Mouse (Mus musculus) limb, embryonic 14.5 days (tissue): ENCODE measurements around the gene Trpv2. TPM values are rescaled to one million over a fixed set of nuclear protein-coding genes. Genes with fewer than 3 reads are reported as not detected.

Source experiments
- ATAC-seq: fragments of 200-750 bp; cut with Nextera tagmentation; 2 replicates; pipeline ENCODE4 v1.8.0; 2017; ENCODE audit warnings: low read depth, moderate number of reproducible peaks, moderate TSS enrichment; ENCODE audit not compliant: low FRiP score
- DNase-seq: peaks from one replicate; pipeline ENCODE4 v3.0.0-alpha.2; 2015; ENCODE audit warnings: low spot score
- H3K27ac ChIP-seq: fragments of 300-500 bp; sonication (generic); replicated peaks from 2 replicates; pipeline ENCODE4 v1.5.1; 2014; ENCODE audit warnings: low read depth, mild to moderate bottlenecking, low read length, moderate library complexity, mixed read lengths
- H3K27me3 ChIP-seq: fragments of 300-500 bp; sonication (generic); 2 replicates; pipeline ENCODE4 v1.6.1; 2014; ENCODE audit warnings: low read length, mixed read lengths; ENCODE audit not compliant: control insufficient read depth, insufficient read depth
- H3K36me3 ChIP-seq: fragments of 300-500 bp; sonication (generic); 2 replicates; pipeline ENCODE4 v1.6.1; 2014; ENCODE audit warnings: mild to moderate bottlenecking, low read length, moderate library complexity, mixed read lengths; ENCODE audit not compliant: control insufficient read depth, insufficient read depth
- H3K4me1 ChIP-seq: fragments of 300-500 bp; sonication (generic); 2 replicates; pipeline ENCODE4 v1.6.1; 2014; ENCODE audit warnings: antibody characterized with exemption, low read length, mixed read lengths; ENCODE audit not compliant: control insufficient read depth, insufficient read depth
- H3K4me2 ChIP-seq: fragments of 300-500 bp; sonication (generic); replicated peaks from 2 replicates; pipeline ENCODE4 v1.6.1; 2014; ENCODE audit warnings: low read depth, mild to moderate bottlenecking, low read length, moderate library complexity; ENCODE audit not compliant: severe bottlenecking
- H3K4me3 ChIP-seq: fragments of 300-500 bp; sonication (generic); replicated peaks from 2 replicates; pipeline ENCODE4 v1.5.1; 2014; ENCODE audit warnings: low read length
- H3K9ac ChIP-seq: fragments of 300-500 bp; sonication (generic); 2 replicates; pipeline ENCODE4 v1.6.1; 2014; ENCODE audit warnings: mild to moderate bottlenecking, low read depth, low read length, moderate library complexity; ENCODE audit not compliant: severe bottlenecking
- H3K9me3 ChIP-seq: fragments of 300-500 bp; sonication (generic); 2 replicates; pipeline ENCODE4 v1.6.1; 2016; ENCODE audit warnings: low read length; ENCODE audit not compliant: control insufficient read depth
- POLR2A ChIP-seq: fragments of 200-500 bp; IDR thresholded peaks from 2 replicates; pipeline ENCODE4 v1.8.0; 2012; ENCODE audit warnings: inconsistent platforms, mild to moderate bottlenecking, moderate library complexity, borderline replicate concordance; ENCODE audit not compliant: insufficient read depth, insufficient read length; ENCODE audit errors: extremely low read depth
- WGBS: fragments of 180-500 bp; shearing (Covaris S2); extraction: QIAGEN DNeasy Blood & Tissue Kit; methylation state at CpG from one replicate; pipeline ENCODE4 v1.1.7; 2014; 5-methylcytosine and 5-hydroxymethylcytosine counted together
- polyA plus RNA-seq, 2 experiments: library from polyadenylated mRNA; depleted of rRNA in 1 of 2; stranded (reverse) in 1 of 2; unstranded in 1 of 2; fragments of >200 nt; fragmentation: Nextera tagmentation in 1 of 2; extraction: Ambion mirVana in 1 of 2; gene quantifications; 2 replicates each; pipeline versions ENCODE4 v1.2.1 to v1.2.3; 2012 to 2014

Gene Trpv2
- polyA plus RNA-seq (2012; rRNA removed) (2.7 and 2.8 TPM in 2 replicates), polyA plus RNA-seq (2014; fragmentation: Nextera tagmentation; extraction: Ambion mirVana) (2.9 and 4.3 TPM in 2 replicates)

DNA sequence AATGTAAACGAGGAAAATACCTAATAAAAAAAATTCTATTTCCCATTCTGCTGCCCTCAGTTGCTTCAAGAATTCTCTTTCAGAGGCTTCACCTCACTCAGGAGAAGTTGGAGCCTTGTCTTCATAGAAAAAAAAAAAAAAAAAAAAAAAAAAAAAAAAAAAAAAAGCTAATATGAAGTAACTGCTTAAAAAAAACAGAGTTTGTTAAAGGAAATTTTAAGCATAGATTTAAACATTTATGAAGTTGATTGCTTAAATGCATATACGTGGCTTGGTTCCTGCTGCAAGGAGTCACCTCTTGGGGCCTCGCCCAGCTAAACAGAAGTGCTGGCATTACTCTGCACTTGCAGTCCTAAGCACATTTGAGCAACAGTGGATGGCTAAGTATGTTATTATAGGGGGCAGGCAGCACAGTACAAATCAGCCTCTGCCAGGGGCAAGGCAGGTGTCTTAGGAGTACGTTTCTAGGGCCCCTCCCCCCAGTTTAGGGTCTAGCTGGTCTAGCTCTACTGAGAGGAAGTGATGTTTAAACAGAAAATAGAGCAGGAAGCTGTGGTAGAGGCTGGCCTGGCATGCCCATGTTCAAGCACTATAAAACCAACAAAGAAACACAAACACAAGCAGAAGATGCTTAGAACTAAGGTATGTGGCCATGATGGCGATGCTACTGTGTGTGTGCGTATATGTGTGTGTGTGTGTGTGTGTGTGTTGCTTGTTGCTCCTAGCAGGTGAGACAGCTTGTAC, at the start of gene Trpv2:
Gene Trpv2, plus strand, starts transcription at position 528 of the 744 bp plus-strand sequence.
- ATAC-seq (no peak), DNase-seq (no peak)
- peak within 1 kb of the TSS; percentile 99 for H3K4me2 ChIP-seq
- no peaks in the 10 kb centered on the region for H3K9me3 ChIP-seq
- no peaks in the 10 kb centered on the region for H3K36me3 ChIP-seq
- H3K27me3 ChIP-seq: no peaks in the 10 kb centered on the region
- WGBS: 76% methylated on average over 6 of the region's 6 CpGs
- TF ChIP-seq POLR2A: no peak
- peaks cover 6% of the 10 kb centered on the region for H3K4me1 ChIP-seq
- no peak within 1 kb of the TSS for H3K27ac ChIP-seq
- H3K9ac ChIP-seq: no peak within 1 kb of the TSS; the same call in 1 of the 2 replicates
- H3K4me3 ChIP-seq: peak within 1 kb of the TSS; percentile 48

- Histone ChIP-seq H3K9ac (no peak overlapping the region), H3K4me2 (0 out of 2 replicates have a peak overlapping the region, but pooled peaks have one; percentile 8), H3K4me1 (no peaks in the 10 kb centered on the region), H3K36me3 (no peaks in the 10 kb centered on the region), H3K27me3 (0 out of 2 replicates have a peak, but pooled peaks cover 7% of the 10 kb centered on the region), H3K4me3 (no peak overlapping the region), H3K9me3 (no peaks in the 10 kb centered on the region), H3K27ac (no peak overlapping the region)
- ATAC-seq: no peak
- no peak for TF ChIP-seq POLR2A
- WGBS: 65% methylated on average over 8 of the region's 8 CpGs
- no peak for DNase-seq
Observed at GRCm38 (mm10) chr11:62537089-62537488, 37.2 kb upstream of the Trpv2 start.

DNA sequence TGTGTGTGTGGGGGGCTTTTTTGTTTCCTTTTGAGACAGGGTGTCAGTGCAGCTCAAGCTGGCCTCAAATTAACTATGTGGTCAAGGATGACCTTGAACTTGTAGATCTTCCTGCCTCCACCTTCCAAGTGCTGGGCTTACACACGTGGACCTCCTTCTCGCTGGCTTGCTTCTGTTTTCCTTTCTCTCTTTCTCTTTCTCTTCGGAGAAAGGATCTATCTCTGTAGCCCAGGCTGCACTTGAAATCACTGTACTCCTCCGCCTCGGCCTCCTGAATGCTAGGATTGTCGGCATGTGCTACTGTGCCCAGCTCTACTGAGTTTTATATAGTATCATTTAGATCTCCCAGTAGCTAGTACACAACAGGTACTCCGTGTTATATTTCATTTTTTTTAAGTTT, 36.7 kb upstream of the Trpv2 start:
- DNase-seq (no peak), ATAC-seq (no peak)
- Histone ChIP-seq H3K4me3 (peak overlapping the region; percentile 75; the same call in 1 of the 2 replicates), H3K4me2 (peak overlapping the region; percentile 8; the same call in 1 of the 2 replicates), H3K9me3 (no peaks in the 10 kb centered on the region), H3K27me3 (0 out of 2 replicates have a peak, but pooled peaks cover 7% of the 10 kb centered on the region), H3K36me3 (no peaks in the 10 kb centered on the region), H3K9ac (no peak overlapping the region), H3K4me1 (no peaks in the 10 kb centered on the region), H3K27ac (no peak overlapping the region)
- WGBS: 26% methylated on average over 7 of the region's 7 CpGs
- no peak for TF ChIP-seq POLR2A

GRCm38 (mm10) chr11:62538321-62539088, 35.8 kb upstream of the Trpv2 start:
- Histone ChIP-seq H3K4me1 (no peaks in the 10 kb centered on the region), H3K4me2 (peak overlapping the region; percentile 95), H3K36me3 (no peaks in the 10 kb centered on the region), H3K27me3 (0 out of 2 replicates have a peak, but pooled peaks cover 7% of the 10 kb centered on the region), H3K27ac (peak overlapping the region; percentile 52; the same call in 1 of the 2 replicates), H3K9ac (peak overlapping the region; percentile 89), H3K9me3 (no peaks in the 10 kb centered on the region), H3K4me3 (peak overlapping the region; percentile 75)
- ATAC-seq (peak; percentile 78), DNase-seq (no peak)
- no peak for TF ChIP-seq POLR2A
- under 1% methylated on average over 47 of the region's 73 CpGs for WGBS
